Mouse (Mus musculus) erythroblast, embryonic 14.5 days (primary cell): ENCODE measurements around the gene Fgf12. TPM values are rescaled to one million over a fixed set of nuclear protein-coding genes. Genes with fewer than 3 reads are reported as not detected.

Experiments
- H3K27me3 ChIP-seq: 2 replicates; pipeline ENCODE4 v1.6.1; 2012; ENCODE audit warnings: inconsistent platforms; ENCODE audit not compliant: control insufficient read depth
- H3K36me3 ChIP-seq: 2 replicates; pipeline ENCODE4 v1.6.1; 2012; ENCODE audit warnings: mild to moderate bottlenecking, inconsistent platforms; ENCODE audit not compliant: control insufficient read depth
- H3K4me1 ChIP-seq: 2 replicates; pipeline ENCODE4 v1.6.1; 2012; ENCODE audit warnings: inconsistent platforms; ENCODE audit not compliant: control insufficient read depth
- H3K4me3 ChIP-seq: replicated peaks from 2 replicates; pipeline ENCODE3; 2012; ENCODE audit warnings: moderate library complexity, mild to moderate bottlenecking, inconsistent platforms
- H3K9me3 ChIP-seq: 2 replicates; pipeline ENCODE4 v1.6.1; 2012; ENCODE audit warnings: low read length, inconsistent platforms, mixed read lengths; ENCODE audit not compliant: control insufficient read depth
- GATA1 ChIP-seq: IDR thresholded peaks from 2 replicates; pipeline ENCODE4 v1.6.1; 2012; ENCODE audit warnings: low read length, inconsistent platforms, mixed read lengths
- TAL1 ChIP-seq: IDR thresholded peaks from 3 replicates; pipeline ENCODE4 v1.6.1; 2012; ENCODE audit warnings: low read length, inconsistent platforms, mixed read lengths
- polyA plus RNA-seq: library from polyadenylated mRNA; stranded (reverse); fragments of >175 nt; gene quantifications from 2 replicates; pipeline ENCODE4 v1.2.3, GENCODE M21; 2012

Gene Fgf12
- polyA plus RNA-seq, 1 experiment = not detected

- no peak for TF ChIP-seq TAL1
- TF ChIP-seq GATA1 = no peak
- no peaks in the 10 kb centered on the region for H3K36me3 ChIP-seq
Observed at GRCm38 (mm10) chr16:28323576-28323975, 429.3 kb downstream of the Fgf12 start.

GRCm38 (mm10) chr16:28311618-28312017 is 441.2 kb downstream of the Fgf12 start:
- TF ChIP-seq GATA1 (no peak), TAL1 (no peak)
- H3K27me3 ChIP-seq = no peaks in the 10 kb centered on the region
- H3K4me1 ChIP-seq = no peaks in the 10 kb centered on the region
- H3K36me3 ChIP-seq = no peaks in the 10 kb centered on the region
- H3K4me3 ChIP-seq = no peak overlapping the region
- H3K9me3 ChIP-seq = peaks cover 6% of the 10 kb centered on the region; the same call in 1 of the 2 replicates

More at GRCm38 (mm10) chr16:28323576-28323975, 429.3 kb downstream of the Fgf12 start:
- Histone ChIP-seq H3K4me3 (no peak overlapping the region), H3K9me3 (no peaks in the 10 kb centered on the region), H3K4me1 (no peaks in the 10 kb centered on the region), H3K27me3 (no peaks in the 10 kb centered on the region)

DNA sequence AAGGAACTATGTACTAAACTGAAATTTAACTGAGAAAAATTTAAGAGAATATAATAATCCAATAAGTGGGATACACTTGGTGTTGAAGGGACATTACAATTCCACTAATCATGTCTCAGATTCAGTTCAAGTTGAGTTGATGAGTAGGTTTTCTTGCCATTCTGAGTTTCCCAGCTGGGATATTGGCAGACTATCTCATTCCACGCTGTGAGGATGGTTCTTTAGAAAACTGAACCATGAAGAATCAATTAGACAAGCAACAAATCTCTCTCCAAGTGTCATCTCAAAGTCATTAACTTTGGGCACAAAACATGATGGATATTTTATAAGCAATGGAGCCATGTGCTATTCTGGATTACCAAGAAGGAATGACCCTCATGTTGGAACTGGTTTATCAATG is 449.0 kb downstream of the Fgf12 start:
- Histone ChIP-seq H3K4me1 (no peaks in the 10 kb centered on the region), H3K27me3 (no peaks in the 10 kb centered on the region), H3K4me3 (no peak overlapping the region), H3K9me3 (no peaks in the 10 kb centered on the region), H3K36me3 (no peaks in the 10 kb centered on the region)
- TF ChIP-seq TAL1 (no peak), GATA1 (no peak)

DNA sequence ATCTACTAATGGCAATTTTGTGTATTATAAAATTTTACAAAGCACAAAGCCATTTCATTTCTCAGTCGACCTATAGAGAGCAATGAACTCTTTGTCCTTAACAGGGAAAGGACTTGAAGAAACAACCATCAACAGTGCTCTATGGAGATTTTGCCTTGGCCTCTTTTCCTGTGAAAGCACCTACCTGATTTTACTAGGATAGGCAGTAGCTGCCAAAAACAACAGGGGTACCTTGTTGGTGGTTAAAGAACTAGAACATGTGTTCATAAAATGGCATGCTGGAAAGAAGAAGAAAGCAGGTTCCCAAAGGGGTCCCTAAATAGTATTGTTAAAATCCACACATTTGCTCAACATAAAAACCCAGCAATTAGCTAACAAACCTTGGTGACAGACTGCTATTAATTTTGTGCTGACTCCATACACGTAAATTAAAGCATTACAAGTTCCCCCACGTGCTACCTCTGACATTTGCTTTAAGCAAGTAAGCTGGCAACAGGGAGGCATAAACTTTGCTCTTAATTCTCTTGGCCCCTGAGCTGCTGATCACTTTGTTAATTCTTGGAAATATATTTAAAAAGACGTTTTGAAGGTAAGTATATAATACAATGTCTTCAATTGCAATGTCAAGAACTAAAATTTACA is 463.1 kb downstream of the Fgf12 start:
- Histone ChIP-seq H3K36me3 (no peaks in the 10 kb centered on the region), H3K4me3 (no peak overlapping the region), H3K9me3 (no peaks in the 10 kb centered on the region), H3K27me3 (no peaks in the 10 kb centered on the region), H3K4me1 (no peaks in the 10 kb centered on the region)
- TF ChIP-seq GATA1 (no peak), TAL1 (no peak)

- TF ChIP-seq TAL1 (no peak), GATA1 (no peak)
- Histone ChIP-seq H3K4me3 (no peak overlapping the region), H3K27me3 (no peaks in the 10 kb centered on the region)
Observed at GRCm38 (mm10) chr16:28257904-28258303, 495.0 kb downstream of the Fgf12 start.

GRCm38 (mm10) chr16:28254303-28254702 is 498.6 kb downstream of the Fgf12 start:
- H3K36me3 ChIP-seq = no peaks in the 10 kb centered on the region
- no peak overlapping the region for H3K4me3 ChIP-seq
- H3K27me3 ChIP-seq = no peaks in the 10 kb centered on the region
- no peaks in the 10 kb centered on the region for H3K4me1 ChIP-seq
- H3K9me3 ChIP-seq = no peaks in the 10 kb centered on the region
- TF ChIP-seq TAL1 (no peak), GATA1 (no peak)

More at GRCm38 (mm10) chr16:28257904-28258303, 495.0 kb downstream of the Fgf12 start:
- H3K36me3 ChIP-seq = no peaks in the 10 kb centered on the region
- no peaks in the 10 kb centered on the region for H3K9me3 ChIP-seq
- no peaks in the 10 kb centered on the region for H3K4me1 ChIP-seq

- Histone ChIP-seq H3K36me3 (no peaks in the 10 kb centered on the region), H3K4me1 (no peaks in the 10 kb centered on the region), H3K27me3 (no peaks in the 10 kb centered on the region), H3K9me3 (no peaks in the 10 kb centered on the region), H3K4me3 (no peak overlapping the region)
- TF ChIP-seq GATA1 = no peak
- TF ChIP-seq TAL1 = no peak
Observed at GRCm38 (mm10) chr16:28251930-28252329, 500.9 kb downstream of the Fgf12 start.

- Histone ChIP-seq H3K4me1 (no peaks in the 10 kb centered on the region), H3K27me3 (no peaks in the 10 kb centered on the region), H3K9me3 (no peaks in the 10 kb centered on the region), H3K36me3 (no peaks in the 10 kb centered on the region), H3K4me3 (no peak overlapping the region)
- no peak for TF ChIP-seq TAL1
- no peak for TF ChIP-seq GATA1
Observed at GRCm38 (mm10) chr16:28242867-28243649, 509.8 kb downstream of the Fgf12 start.

- H3K4me1 ChIP-seq = no peaks in the 10 kb centered on the region
- H3K36me3 ChIP-seq = no peaks in the 10 kb centered on the region
- TF ChIP-seq GATA1 (no peak), TAL1 (no peak)
- no peak overlapping the region for H3K4me3 ChIP-seq
- no peaks in the 10 kb centered on the region for H3K27me3 ChIP-seq
- no peaks in the 10 kb centered on the region for H3K9me3 ChIP-seq
Observed at GRCm38 (mm10) chr16:28239382-28239781, 513.5 kb downstream of the Fgf12 start.
